Mouse (Mus musculus) kidney, adult 2 months (tissue): Measurements from ENCODE around the gene Rapgef2.

Experiments
- CTCF ChIP-seq: fragments of 200-500 bp; conservative IDR thresholded peaks from 2 replicates; pipeline ENCODE4 v1.5.1; 2011; ENCODE audit warnings: low read depth, mild to moderate bottlenecking, control low read depth, low read length, moderate library complexity, mixed read lengths; ENCODE audit not compliant: insufficient read depth, insufficient read length
- POLR2A ChIP-seq: fragments of 200-500 bp; IDR thresholded peaks from one replicate; pipeline ENCODE4 v1.6.1; 2011; ENCODE audit warnings: low read depth, low read length, control low read depth

- TF ChIP-seq CTCF (no peak), POLR2A (no peak)
These were observed 32.3 kb downstream of the Rapgef2 start for GRCm38 (mm10) chr3:79254023-79254422.
